Mouse (Mus musculus): ENCODE data around the gene A1bg.

A1bg gene

DNA sequence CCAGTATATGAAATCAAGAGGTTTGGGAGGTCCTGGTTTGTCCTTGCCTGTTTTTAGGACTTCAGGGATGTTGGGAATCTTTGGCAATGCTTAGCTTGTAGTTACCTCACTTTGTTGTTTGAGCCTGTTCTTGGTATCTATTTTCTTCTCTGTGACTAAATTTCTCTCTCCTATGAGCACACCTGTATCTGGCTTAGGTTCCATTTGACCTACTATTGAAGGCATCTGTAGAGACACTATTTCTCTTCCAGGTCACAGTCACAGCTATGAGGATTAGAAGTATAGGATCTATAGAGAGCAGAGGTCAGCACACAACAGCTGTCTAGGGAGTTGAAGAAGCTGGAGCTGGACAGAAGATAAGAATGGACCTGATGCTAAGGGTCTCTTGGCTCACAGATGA, at the start of gene A1bg:
Gene A1bg (minus strand): TSS at position 101 of the 400 bp plus-strand sequence.
- no peak for DNase-seq

DNA sequence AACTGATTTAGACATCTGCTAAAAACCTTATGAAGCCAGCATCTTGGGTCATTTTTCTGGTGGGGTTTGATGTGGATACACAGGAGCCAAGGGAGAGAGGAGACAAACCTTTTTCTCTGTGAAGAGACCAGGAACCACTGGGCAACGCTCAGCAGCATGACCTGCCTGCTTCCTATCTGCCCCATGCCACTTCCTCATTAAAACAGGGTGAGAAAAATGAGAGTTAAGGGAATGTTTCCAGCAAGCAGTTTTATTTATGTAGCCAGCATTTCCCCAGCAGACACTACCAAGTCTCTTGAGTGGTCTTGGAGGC, 45.7 kb upstream of the A1bg start:
- DNase-seq = no peak

DNA sequence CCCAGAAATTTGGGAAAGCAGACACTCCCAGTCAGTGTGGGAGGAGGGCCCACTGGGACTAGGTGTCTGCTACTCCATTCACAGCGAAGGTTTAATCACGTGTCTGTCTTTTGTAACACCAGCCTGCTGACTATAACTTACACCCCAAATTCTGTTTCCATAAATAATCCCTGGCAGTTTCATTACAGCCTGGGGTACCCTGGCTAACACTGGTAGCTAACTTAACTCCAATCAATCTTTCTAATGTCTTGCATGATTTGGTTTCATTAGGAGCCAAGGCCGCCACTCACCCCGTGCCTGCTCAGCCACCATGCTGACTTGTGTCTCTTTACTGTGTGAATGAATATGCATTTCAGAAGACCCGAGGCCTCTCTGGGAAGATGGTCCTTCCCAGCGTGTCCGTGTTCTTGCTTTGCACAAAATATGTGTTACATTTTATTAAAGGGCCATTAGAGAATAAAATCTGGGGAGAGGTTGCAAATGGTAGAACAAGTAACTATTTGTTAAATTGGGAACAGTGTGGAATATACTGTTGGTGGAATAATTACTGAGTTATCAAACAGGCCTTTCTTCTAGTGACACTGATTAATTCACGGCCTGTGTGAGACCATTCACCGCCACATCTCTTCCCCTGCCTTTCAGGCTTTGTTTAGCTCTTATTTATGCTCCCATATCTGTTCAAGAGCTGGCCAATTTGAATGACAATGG, 45.2 kb upstream of the A1bg start:
- peak; percentile 59 for DNase-seq

DNA sequence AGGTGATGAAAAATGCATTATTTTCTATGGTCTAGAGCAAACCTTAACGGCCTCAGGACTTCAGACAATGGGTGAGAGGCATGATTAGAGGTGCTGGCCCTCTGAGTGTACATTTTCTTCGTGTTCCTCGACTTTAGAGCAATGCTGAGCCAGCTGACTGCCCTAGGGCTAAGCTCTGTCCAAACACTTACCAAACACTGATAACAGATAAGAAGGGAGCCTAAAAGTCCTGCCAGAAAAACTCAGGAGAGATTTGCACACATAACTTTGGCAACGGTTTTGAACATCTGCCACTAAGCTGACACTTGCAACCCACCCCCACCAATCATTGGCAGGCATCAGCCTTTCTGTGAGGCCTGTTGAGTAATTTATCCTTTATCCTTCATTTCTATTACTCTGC, 2.9 kb upstream of the A1bg start:
- DNase-seq = no peak

DNA sequence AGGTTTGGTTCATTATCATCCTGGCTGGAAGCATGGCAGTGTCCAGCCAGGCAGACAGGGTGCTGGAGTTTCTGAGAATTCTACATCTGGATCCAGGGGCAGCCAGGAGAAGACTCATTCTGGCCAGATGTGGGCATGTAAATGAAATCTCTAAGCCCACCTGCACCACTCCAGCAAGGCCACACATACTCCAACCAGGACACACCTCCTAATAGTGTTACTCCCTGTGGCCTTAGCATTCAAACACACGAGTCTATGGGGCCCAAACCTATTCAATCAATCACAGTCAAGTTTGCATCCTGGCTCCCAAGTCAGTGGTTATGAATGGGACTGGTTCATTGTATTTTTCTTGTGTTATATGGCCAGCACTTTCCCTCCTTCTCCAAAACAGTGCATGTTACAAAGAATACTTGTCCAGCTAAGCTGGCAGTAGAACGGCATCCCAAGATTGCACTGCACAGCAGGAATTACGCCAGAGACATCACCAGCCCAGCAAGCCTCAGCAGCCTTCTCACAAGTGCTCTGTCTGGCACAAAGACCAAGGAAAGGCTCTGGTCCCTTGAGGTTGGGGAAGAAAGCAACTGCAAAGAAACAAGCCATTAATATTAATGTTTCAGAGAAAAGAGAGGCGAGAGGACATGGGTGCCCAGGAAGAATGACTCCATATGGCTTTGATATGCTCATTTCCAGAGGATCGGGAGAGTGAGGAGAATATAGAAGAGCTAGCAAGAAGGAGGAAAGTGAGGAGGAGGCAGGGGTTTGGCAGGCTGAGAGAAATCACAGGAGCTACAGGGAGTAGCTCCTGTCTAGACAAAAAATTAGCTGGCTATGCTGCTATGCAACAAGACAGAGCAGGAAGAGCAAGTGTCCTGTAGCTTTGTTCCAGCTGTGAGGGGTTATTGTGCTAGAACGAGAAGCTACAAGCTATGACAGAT, 18.8 kb downstream of the A1bg start:
- no peak for DNase-seq

DNA sequence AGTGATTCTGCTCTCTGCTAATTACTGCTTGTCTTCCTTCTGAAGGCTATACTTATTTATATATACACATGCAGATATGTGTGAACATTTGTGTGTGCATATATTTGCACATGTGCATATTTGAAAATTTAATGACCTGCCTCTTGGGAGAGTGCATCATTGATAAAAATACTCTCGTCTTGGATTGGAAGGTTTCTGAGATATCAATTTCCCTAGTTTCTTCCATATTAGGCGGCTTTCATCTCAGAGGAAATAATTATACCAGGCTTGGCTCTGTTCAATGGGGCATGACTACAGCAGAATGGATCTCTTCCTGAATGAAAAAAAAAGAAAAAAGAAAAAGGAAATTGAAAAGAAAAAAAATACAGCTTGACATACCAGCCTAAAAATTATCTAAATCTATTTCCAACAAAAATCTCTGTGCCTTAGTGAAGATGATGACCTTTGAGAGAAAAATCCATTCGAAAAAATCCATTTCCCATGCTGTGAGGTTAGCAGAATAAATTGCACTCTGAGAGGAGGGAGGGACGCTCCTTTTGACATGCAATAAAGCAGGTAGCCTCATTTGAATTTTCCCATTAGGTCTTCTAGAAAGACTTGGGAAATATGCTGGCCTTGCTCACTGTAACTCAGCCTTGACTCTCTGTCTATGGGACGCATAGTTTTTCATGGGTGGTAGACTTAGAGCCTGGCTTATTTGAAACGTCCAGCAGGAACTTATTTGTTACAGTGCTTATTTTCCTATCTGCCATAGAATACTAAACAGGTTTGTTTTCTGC, 24.4 kb downstream of the A1bg start:
- no peak for DNase-seq

DNA sequence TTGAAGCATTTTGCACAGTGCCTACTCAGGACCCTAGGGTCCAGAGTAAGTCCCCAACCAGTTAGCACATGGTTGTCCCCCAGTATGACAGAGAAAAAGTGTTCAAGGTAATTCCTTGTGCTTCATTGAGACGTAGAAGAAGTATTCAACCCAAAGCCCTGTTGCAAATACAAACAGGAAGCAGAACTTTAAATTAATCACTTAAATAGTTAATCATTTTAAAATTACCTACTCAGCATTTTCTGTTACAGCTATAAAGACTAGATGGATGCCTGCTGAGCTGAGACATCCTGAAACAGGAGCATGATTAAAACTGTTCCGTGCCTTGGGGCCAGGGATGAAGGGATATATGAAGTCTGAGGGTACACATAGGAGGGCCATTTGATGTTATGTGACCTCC, 26.8 kb downstream of the A1bg start:
- no peak for DNase-seq

DNA sequence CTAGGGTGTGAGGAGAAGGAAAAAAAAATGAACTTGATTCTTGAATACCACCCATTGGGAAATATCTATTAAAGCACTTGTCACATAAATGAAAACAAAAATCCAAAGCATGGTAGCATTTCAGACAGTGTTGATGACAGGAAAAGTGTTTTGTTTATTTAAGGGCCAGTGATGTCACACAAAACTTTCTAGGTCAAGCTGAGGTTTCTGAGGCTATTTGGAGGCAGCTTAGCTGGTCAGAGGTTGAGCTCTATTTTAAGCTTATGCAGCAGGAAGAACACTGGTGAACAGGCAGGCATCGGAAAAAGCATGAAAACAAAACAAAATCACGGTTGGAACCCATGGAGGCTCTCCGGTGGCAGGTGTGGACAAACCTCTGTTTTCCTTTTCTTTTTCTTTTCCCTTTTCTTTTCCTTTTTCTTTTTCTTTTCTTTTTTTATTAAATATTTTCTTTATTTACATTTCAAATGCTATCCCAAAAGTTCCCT, 29.8 kb downstream of the A1bg start:
- DNase-seq = no peak

DNA sequence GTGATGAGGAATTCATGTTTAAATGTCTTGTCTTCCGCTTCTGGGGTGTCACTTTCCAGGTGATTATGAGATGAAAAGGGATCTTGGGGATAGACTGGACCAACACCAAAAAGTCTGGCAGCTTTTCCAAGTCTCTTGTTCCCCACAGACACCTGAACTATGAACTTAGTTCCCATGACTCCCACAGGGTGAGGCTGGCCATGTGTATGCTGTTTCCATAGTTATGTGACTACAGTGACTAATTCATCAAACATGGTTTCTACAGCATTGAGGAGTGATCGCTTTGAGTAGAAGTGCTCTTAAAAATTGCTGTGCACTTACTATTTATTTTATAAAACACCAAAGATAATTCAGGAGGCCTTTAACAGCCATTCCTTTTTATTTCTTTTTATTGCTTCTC, 34.1 kb downstream of the A1bg start:
- DNase-seq = no peak

DNA sequence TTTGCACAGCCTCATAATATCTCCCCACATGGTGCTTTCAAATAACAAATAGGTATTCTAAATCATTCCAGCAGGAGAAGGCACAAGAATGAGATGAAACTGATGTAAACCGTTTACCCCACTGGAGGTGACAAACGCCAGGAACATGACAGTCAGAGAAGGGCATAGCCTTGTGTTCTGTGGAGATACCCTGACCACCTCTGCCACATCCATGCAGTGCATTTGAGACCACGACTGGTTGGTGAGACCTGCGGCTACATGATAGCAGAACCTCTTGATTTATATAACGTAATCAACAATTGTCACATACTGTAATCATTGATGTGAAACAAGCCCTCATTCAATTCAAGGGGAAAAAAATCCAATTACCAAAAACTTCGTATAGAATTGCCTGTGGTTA, 47.1 kb downstream of the A1bg start:
- DNase-seq = no peak

DNA sequence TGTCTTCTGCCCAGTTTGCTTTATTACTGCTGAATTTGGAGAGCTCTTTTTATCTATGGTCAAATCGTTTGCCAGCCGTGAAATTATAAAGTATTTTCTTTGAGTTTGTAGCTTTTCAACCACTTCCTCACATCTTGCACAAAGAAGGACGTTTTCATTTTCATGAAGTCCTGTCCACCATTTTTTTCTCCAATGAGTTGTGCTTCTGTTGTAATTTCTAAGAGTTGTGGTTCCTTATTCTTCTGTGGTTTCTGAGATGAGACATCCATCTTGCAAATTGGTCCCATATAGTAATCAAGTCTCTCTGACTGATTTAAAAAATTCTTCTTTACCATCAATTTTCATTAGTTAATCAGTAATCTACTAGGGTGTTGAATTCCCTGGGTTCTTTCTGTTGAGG, 60.4 kb downstream of the A1bg start:
- no peak for DNase-seq

DNA sequence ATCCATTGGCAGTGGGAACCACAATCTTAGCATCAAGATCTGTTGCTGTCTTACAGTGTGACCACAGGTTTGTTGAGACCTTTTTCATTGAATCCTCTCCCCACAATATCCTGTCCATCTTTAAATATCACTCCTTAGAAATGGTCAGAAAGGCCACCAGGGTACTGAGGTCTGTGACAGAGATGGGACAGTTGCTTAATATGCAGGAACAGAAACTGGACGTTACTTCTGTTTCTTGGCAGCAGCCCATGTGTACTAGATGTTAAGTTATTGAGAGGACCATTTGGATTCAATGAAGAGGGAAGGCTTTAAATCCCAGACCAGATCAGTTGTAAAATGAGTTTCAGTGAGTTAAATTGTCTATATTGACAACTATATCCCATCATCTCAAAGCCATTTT, 67.7 kb downstream of the A1bg start:
- no peak for DNase-seq

DNA sequence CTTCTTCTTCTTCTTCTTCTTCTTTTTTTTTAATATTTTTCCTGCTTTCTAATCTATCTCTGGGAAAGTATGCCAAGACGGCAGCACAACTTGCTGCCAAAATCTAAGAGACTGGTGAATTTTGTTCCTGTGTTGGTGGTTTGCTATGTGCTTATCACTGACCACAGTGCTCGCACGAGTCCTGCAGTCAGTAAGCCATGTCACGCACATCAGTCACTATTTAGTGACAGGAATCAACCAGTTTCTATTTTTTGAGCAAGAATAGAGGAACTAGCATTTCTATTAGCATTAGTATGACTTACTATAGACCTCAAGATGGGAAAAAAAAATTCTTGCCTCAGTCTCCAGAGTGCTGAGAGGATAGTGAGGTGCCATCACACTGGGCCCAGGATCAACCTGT, 68.7 kb downstream of the A1bg start:
- no peak for DNase-seq

DNA sequence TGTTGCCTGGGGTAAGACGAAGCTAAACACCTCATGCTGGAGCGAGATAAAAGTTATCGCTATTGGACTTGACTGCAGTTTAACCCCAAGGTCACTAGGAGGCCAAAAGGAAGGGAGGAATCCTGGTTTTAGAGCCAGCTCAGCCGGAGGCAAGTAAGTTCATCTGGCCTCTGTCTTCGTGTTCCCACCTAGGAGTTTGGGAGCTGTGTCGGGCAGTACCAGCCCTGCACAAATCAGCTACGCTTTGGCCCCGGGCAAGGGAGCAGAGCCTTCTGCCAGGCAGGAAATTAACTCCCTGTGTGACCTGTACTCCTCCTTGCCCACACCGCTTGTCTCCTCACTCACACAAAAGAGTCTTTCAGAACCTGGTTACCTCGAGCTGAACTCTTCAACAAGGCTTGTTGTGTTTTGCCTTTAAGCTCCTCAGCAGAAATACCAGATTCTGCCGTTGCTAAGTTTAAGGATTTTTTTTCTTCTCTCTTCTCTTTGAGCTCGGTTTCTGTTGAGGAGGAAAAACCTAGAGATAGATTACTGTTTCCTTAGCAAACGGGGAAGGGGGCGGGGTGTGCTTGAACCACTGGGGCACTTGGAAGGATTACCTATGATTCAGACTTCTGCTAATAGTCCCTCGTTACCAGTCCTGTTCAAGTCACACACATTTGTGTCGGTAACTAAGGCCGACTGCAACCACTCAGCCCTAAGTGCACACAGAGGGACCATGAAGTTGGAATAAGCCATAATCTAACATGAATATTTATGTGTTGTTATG, 69.4 kb downstream of the A1bg start, which contains the start of gene Fam84b:
Gene Fam84b (minus strand): TSS at position 548 of the 769 bp plus-strand sequence.
- peak; percentile 64 for DNase-seq

DNA sequence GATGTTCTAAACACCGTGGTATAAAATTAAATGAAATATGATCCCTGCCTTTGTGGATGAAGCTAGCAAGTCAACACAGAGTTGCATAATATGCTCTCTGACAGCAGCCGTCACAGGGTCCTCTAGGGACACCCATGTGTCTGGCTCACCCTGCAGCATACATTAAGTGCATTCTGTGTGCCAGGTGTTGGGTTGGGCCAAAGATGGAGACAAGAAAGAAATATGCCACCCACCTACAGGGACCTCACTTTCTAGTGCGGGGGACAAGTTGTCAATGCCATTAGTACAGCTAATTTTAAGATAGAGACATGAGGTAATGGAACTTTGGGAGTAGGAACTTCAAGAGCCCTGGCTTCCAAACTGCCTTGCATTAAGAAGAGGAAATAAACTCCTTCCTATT, 74.2 kb downstream of the A1bg start:
- DNase-seq = no peak
